Mouse (Mus musculus): ENCODE measurements around the gene Agk. TPM values are rescaled to one million over a fixed set of nuclear protein-coding genes. Genes with fewer than 3 reads are reported as not detected.

Gene Agk
- total RNA-seq, 2 experiments from 2014 or later, result 5.4 to 8.2 TPM

- intact Hi-C loops (cut with DNase I), result no loop called here
- DNase-seq, result no peak
Measured at GRCm38 (mm10) chr6:40438936-40439335, 114.0 kb downstream of the Agk start, which contains the start of gene Wee2. Gene Wee2, plus strand, starts transcription at chr6:40439088.

GRCm38 (mm10) chr6:40439731-40440130 is 114.8 kb downstream of the Agk start:
- intact Hi-C loops (cut with DNase I), result no loop called here
- no peak for DNase-seq

- intact Hi-C loops (cut with DNase I), result no loop called here
Measured at GRCm38 (mm10) chr6:40441276-40441675, 116.3 kb downstream of the Agk start.

GRCm38 (mm10) chr6:40441755-40442154 is 116.8 kb downstream of the Agk start:
- intact Hi-C loops (cut with DNase I), result no loop called here
- no peak for DNase-seq

More at GRCm38 (mm10) chr6:40441276-40441675, 116.3 kb downstream of the Agk start:
- no peak for DNase-seq

GRCm38 (mm10) chr6:40443281-40443928 is 118.4 kb downstream of the Agk start:
- no peak for DNase-seq
- intact Hi-C loops (cut with DNase I), result no loop called here

Other genes with a start within 250 kb of the Agk start
- 1 to 10 TPM; 1.0 to 1.6 TPM for gene E330009J07Rik, start 111.0 kb downstream of the Agk start, total RNA-seq (2021)
- gene Wee2, start 113.9 kb downstream of the Agk start, total RNA-seq (2021), result not detected
- 10 to 100 TPM; 21.6 to 24.2 TPM for gene Ssbp1, start 146.2 kb downstream of the Agk start, total RNA-seq (2021)
- gene Tas2r137, start 166.1 kb downstream of the Agk start, total RNA-seq (2021), result not detected
- gene Tas2r108, start 168.4 kb downstream of the Agk start, total RNA-seq (2021), result not detected
- not detected for gene Prss37, start 194.3 kb downstream of the Agk start, total RNA-seq (2021)
- not detected for gene Olfr461, start 229.9 kb downstream of the Agk start, total RNA-seq (2021)
- not detected for gene Olfr460, start 244.3 kb downstream of the Agk start, total RNA-seq (2021)